15 mouse cellular contexts compared by ENCODE assay signal in genomic region chr1:46921630-46922029, GRCm38 (mm10). TPM values are rescaled to one million over a fixed set of nuclear protein-coding genes. Genes with fewer than 3 reads are reported as not detected.
DNase-seq lines count a peak whose midpoint lies in the region; TF ChIP-seq lines count a peak whose summit lies in the region.
"Had no signal": no experiment of that assay in that cellular context is flagged by ENCODE, and none has a peak within 500 bp of the region (broad histone marks: within the 10 kb centered on the region; RNA-seq: fewer than 3 reads in every experiment).

No protein-coding gene starts in this region.

- H3K9ac ChIP-seq in heart, adult 2 months (ENCODE audit: low read depth, low read length) = no peak overlapping the region
- H3K9ac ChIP-seq: lung, embryonic 15.5 days had no signal

- no peak for TF ChIP-seq CTCF in heart, adult 2 months (IDR thresholded peaks at IDR 0.05)

- TF ChIP-seq POLR2A in heart, adult 2 months (IDR thresholded peaks at IDR 0.05; ENCODE audit: insufficient read depth, low read depth, low read length) = no peak

- no peaks in the 10 kb centered on the region for H3K4me1 ChIP-seq in heart, adult 2 months (ENCODE audit: control insufficient read depth, insufficient read depth, low read length)
- no peaks in the 10 kb centered on the region for H3K4me1 ChIP-seq in heart, embryonic 10.5 days
- peaks cover 2% of the 10 kb centered on the region for H3K4me1 ChIP-seq in brown adipose tissue, adult 24 weeks (ENCODE audit: control insufficient read depth, insufficient read depth, insufficient read length, low read length)
- no peaks in the 10 kb centered on the region for H3K4me1 ChIP-seq in limb, embryonic 10.5 days
- H3K4me1 ChIP-seq: embryonic facial prominence, embryonic 10.5 days; forebrain, embryonic 10.5 days; lung, embryonic 15.5 days had no signal

- no peak for TF ChIP-seq EP300 in heart, adult 2 months (IDR thresholded peaks at IDR 0.05; ENCODE audit: insufficient read depth, low read depth, low read length)

- no peaks in the 10 kb centered on the region for H3K9me3 ChIP-seq in heart, embryonic 10.5 days
- H3K9me3 ChIP-seq in limb, embryonic 10.5 days (replicated peaks) = no peaks in the 10 kb centered on the region
- H3K9me3 ChIP-seq: embryonic facial prominence, embryonic 10.5 days; forebrain, embryonic 10.5 days; lung, embryonic 15.5 days had no signal

- H3K27me3 ChIP-seq in heart, adult 2 months (ENCODE audit: control insufficient read depth, insufficient read depth, low read length) = no peaks in the 10 kb centered on the region
- no peaks in the 10 kb centered on the region for H3K27me3 ChIP-seq in heart, embryonic 10.5 days (ENCODE audit: insufficient read depth, poor library complexity, severe bottlenecking)
- H3K27me3 ChIP-seq in splenic B cell, adult 2 months (ENCODE audit: control insufficient read depth, insufficient read depth, low read length, poor library complexity, severe bottlenecking) = no peaks in the 10 kb centered on the region
- no peaks in the 10 kb centered on the region for H3K27me3 ChIP-seq in limb, embryonic 10.5 days (ENCODE audit: low read depth, poor library complexity, severe bottlenecking)
- H3K27me3 ChIP-seq: lung, embryonic 15.5 days had no signal

- H3K4me3 ChIP-seq in heart, adult 2 months = no peak overlapping the region
- H3K4me3 ChIP-seq in heart, embryonic 10.5 days = no peak overlapping the region
- no peak overlapping the region for H3K4me3 ChIP-seq in brown adipose tissue, adult 24 weeks (ENCODE audit: insufficient read depth, low read depth, low read length)
- H3K4me3 ChIP-seq in limb, embryonic 10.5 days = no peak overlapping the region
- H3K4me3 ChIP-seq: embryonic facial prominence, embryonic 10.5 days; forebrain, embryonic 10.5 days; lung, embryonic 15.5 days had no signal

- intact Hi-C loops in heart, adult 2 months (cut with DNase I) = loop anchor here (5.0 kb wide), 1 partner anchor 69 kb away; no protein-coding TSS in a partner anchor

- peak overlapping the region; percentile 15; the same call in 1 of the 2 replicates for H3K27ac ChIP-seq in heart, adult 2 months
- no peak overlapping the region for H3K27ac ChIP-seq in heart, embryonic 10.5 days
- peak overlapping the region; percentile 64 for H3K27ac ChIP-seq in brown adipose tissue, adult 24 weeks (replicated peaks; ENCODE audit: low read depth, low read length)
- H3K27ac ChIP-seq in limb, embryonic 10.5 days = no peak overlapping the region
- H3K27ac ChIP-seq: embryonic facial prominence, embryonic 10.5 days; forebrain, embryonic 10.5 days; lung, embryonic 15.5 days had no signal

- no peaks in the 10 kb centered on the region for H3K79me2 ChIP-seq in heart, adult 2 months (replicated peaks; ENCODE audit: control insufficient read depth, insufficient read depth, low read length)

- H3K36me3 ChIP-seq in heart, adult 2 months (ENCODE audit: control insufficient read depth, insufficient read depth, low read length) = no peaks in the 10 kb centered on the region
- H3K36me3 ChIP-seq in heart, embryonic 10.5 days = no peaks in the 10 kb centered on the region
- H3K36me3 ChIP-seq in splenic B cell, adult 2 months (ENCODE audit: control insufficient read depth, insufficient read depth, low read length, poor library complexity, severe bottlenecking) = no peaks in the 10 kb centered on the region
- H3K36me3 ChIP-seq in limb, embryonic 10.5 days = no peaks in the 10 kb centered on the region
- H3K36me3 ChIP-seq: embryonic facial prominence, embryonic 10.5 days; forebrain, embryonic 10.5 days; lung, embryonic 15.5 days had no signal

- DNase-seq in heart, adult 2 months = peak in 1 of 2 experiments; percentile 15
- DNase-seq in heart, embryonic 10.5 days (ENCODE audit: low spot score) = no peak
- DNase-seq in lung, postnatal 25 days (ENCODE audit: low spot score) = peak; percentile 19
- no peak for DNase-seq in lung, postnatal 4 days
- peak; percentile 71 for DNase-seq in splenic B cell, adult 2 months (ENCODE audit: low read depth, low spot score)
- DNase-seq in limb, embryonic 10.5 days (ENCODE audit: low spot score) = no peak
- DNase-seq in urinary bladder, adult 18-20 months (ENCODE audit: low spot score in 2 of 2) = no peak
- DNase-seq: cerebellum, adult 8-10 months; gastrocnemius, postnatal 10 days; kidney, adult 11 months; layer of hippocampus, adult 9-11 months had no signal

RNA-seq across cellular contexts. Expression of gene Slc39a10, which starts 29.0 kb away (rescaled TPM):
- 10 to 100 TPM in 1 of 2 experiments, 1 to 10 TPM in 1; 9.2 to 10.3 TPM for total RNA-seq in heart, adult 2 months (2021)
- 3.5 and 6.7 TPM in 2 replicates for polyA plus RNA-seq in heart, adult 2 months (2012; rRNA removed)
- 47.5 and 51.3 TPM in 2 replicates for polyA plus RNA-seq in heart, embryonic 10.5 days (2016; fragmentation: Nextera tagmentation; extraction: Ambion mirVana)
- 4.4 and 9.2 TPM in 2 replicates for polyA plus RNA-seq in brown adipose tissue, adult 24 weeks (2012; ENCODE audit: insufficient read depth, insufficient read length, missing spikeins)
- polyA plus RNA-seq in limb, embryonic 10.5 days (2016; fragmentation: Nextera tagmentation; extraction: Ambion mirVana) = 60.6 and 64.1 TPM in 2 replicates

Comparison
In these comparisons a context has a peak if more than half of its experiments do, and no peak if none do; other contexts are left out.
1. DNase-seq: peak in lung, postnatal 25 days (single experiment) and splenic B cell, adult 2 months (single experiment); none in heart, embryonic 10.5 days (single experiment), lung, postnatal 4 days (0 of 2), limb, embryonic 10.5 days (single experiment) and urinary bladder, adult 18-20 months (0 of 2).
2. H3K27ac ChIP-seq: peak in heart, adult 2 months (single experiment) and brown adipose tissue, adult 24 weeks (single experiment); none in heart, embryonic 10.5 days (single experiment) and limb, embryonic 10.5 days (single experiment).